Mouse (Mus musculus): Measurements from ENCODE around the gene Iqsec3. TPM values are rescaled to one million over a fixed set of nuclear protein-coding genes. Genes with fewer than 3 reads are reported as not detected.

Iqsec3 gene
- polyA plus RNA-seq (2015; fragmentation: Nextera tagmentation; extraction: Ambion mirVana): 0.12 and 0.21 TPM in 2 replicates

DNA sequence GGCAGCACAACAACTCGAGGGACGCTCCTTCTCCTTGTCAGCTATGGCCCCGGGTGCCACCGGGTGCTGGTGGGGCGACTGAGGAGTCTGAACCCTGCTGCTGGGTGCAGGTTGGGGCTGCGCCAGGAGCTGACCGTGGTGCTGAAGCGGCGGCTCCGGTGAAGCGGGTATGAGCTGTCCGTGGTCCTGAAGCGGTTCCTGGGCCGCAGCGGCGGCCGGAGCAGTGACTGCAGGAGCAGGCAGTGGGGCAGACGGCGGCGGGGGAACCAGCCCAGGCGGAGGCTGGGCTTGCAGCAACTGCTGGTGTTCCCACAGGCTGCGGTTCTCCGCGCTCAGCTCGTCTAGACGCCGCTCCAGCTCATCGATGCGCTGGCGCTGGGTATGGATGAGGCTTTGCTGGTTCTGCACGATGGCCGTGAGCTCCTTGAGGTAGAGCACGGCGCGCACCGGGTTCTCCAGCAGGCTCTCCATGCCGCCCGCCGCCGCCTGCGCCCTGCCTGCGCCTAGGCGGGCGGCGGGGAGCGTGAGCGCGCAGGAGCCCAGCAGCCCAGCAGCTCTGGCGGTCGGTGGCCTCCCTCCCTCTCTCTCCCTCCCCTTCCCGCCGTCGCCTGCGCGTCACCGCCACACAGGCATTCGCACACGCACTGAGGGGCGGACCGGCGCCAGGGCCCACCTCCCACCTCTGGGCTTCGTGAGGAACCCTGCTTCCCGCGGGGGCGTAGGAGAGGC is at the start of gene Iqsec3:
TSS of gene Iqsec3 (minus strand) at position 586 of the 729 bp plus-strand sequence.
- no peak within 1 kb of the TSS for H3K27ac ChIP-seq (ENCODE audit: low read length)
- H3K9me3 ChIP-seq (replicated peaks; ENCODE audit: control insufficient read depth, low read length): no peaks in the 10 kb centered on the region
- H3K27me3 ChIP-seq (ENCODE audit: control insufficient read depth, insufficient read depth, low read length): peaks cover 22% of the 10 kb centered on the region
- peaks cover 4% of the 10 kb centered on the region; the same call in 1 of the 2 replicates for H3K4me1 ChIP-seq (ENCODE audit: control insufficient read depth, insufficient read depth, low read length)
- no peaks in the 10 kb centered on the region for H3K36me3 ChIP-seq (ENCODE audit: control insufficient read depth, insufficient read depth, low read length)
- ATAC-seq (ENCODE audit: insufficient read depth, low FRiP score): peak; percentile 92
- H3K9ac ChIP-seq (ENCODE audit: low read length): no peak within 1 kb of the TSS
- peak within 1 kb of the TSS; percentile 26 for H3K4me3 ChIP-seq (replicated peaks; ENCODE audit: low read length)
- WGBS: 1% methylated on average over 65 of the region's 65 CpGs
- peak within 1 kb of the TSS; percentile 51 for H3K4me2 ChIP-seq (ENCODE audit: low read depth, low read length)

DNA sequence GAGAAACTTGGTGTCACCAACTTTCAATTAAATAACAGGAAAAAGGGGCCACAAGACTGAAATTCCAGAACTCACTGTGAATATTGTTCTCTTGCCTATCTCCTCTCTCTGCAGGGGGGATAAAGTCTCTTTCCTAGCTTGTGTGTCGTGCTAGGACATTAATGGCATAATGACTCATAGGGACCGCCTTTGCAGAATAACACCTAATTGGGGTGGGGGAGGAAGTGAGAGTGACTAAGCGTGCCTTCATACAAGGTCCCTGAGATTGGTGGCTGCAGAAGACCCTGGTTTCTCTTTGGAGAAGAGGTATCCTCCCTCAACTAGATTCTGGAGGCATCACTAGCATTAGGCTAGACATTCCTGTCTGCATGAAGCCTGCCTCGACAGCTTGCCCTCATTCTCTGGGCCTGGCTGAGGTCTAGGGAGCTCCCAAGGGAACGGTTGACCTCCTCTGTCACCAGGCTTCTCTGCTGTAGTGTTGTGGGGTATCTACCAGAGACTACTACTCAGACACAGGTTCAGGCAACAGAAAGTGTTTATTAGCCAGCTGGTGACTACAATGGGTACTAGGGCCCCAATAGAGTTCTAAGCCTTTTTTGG is 48.7 kb upstream of the Iqsec3 start:
- Histone ChIP-seq H3K27ac (ENCODE audit: low read length) (no peak overlapping the region), H3K4me2 (ENCODE audit: low read depth, low read length) (no peak overlapping the region), H3K27me3 (ENCODE audit: control insufficient read depth, insufficient read depth, low read length) (no peaks in the 10 kb centered on the region), H3K4me1 (ENCODE audit: control insufficient read depth, insufficient read depth, low read length) (no peaks in the 10 kb centered on the region), H3K9me3 (replicated peaks; ENCODE audit: control insufficient read depth, low read length) (no peaks in the 10 kb centered on the region), H3K36me3 (ENCODE audit: control insufficient read depth, insufficient read depth, low read length) (no peaks in the 10 kb centered on the region), H3K9ac (ENCODE audit: low read length) (no peak overlapping the region), H3K4me3 (replicated peaks; ENCODE audit: low read length) (no peak overlapping the region)
- WGBS: 70% methylated on average over 5 of the region's 5 CpGs
- ATAC-seq (ENCODE audit: insufficient read depth, low FRiP score): no peak

DNA sequence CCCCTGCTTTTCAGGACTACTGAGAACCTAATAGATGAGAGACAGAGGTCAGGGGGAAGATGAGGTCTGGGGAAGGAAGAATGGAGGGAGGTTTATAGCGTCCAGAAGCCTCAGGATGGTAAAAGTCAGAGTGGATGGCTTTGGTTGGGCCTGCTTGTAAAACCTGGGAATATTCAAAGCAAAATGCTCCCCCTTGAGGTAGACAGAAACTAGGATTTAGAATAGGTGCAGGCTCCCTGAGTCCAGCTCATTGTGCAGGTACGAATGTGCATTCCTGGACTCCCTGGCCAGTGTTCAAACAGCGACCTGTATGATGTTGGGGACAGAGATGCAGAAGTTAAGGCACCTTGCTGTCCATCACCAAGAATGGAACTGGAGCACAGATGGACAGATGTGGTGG is 47.6 kb upstream of the Iqsec3 start:
- 69% methylated on average over 3 of the region's 3 CpGs for WGBS
- no peak overlapping the region for H3K9ac ChIP-seq (ENCODE audit: low read length)
- no peak overlapping the region for H3K4me3 ChIP-seq (replicated peaks; ENCODE audit: low read length)
- H3K27me3 ChIP-seq (ENCODE audit: control insufficient read depth, insufficient read depth, low read length): no peaks in the 10 kb centered on the region
- no peak for ATAC-seq (ENCODE audit: insufficient read depth, low FRiP score)
- no peaks in the 10 kb centered on the region for H3K36me3 ChIP-seq (ENCODE audit: control insufficient read depth, insufficient read depth, low read length)
- no peak overlapping the region for H3K27ac ChIP-seq (ENCODE audit: low read length)
- no peak overlapping the region for H3K4me2 ChIP-seq (ENCODE audit: low read depth, low read length)
- H3K4me1 ChIP-seq (ENCODE audit: control insufficient read depth, insufficient read depth, low read length): no peaks in the 10 kb centered on the region
- no peaks in the 10 kb centered on the region for H3K9me3 ChIP-seq (replicated peaks; ENCODE audit: control insufficient read depth, low read length)

DNA sequence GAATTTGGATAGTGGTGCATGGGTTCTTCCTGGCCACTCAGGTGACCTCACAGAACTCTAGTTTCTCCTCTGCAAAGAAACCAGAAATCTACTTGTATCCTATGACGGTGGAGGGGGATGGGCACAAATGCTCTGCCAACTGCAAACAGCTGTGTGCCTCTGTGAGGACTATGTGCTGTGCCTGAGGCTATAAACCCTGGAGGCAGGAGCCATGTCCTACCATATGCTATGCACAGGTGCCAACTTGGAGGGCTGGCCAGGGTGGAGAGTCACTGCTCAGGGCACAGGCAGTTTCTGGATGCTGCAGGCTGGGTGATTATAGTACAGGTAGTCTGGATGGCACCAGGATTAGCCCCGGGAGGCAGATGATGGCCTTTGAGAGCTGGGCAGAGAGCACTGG is 46.4 kb upstream of the Iqsec3 start:
- no peak for ATAC-seq (ENCODE audit: insufficient read depth, low FRiP score)
- no peak overlapping the region for H3K4me3 ChIP-seq (replicated peaks; ENCODE audit: low read length)
- H3K27me3 ChIP-seq (ENCODE audit: control insufficient read depth, insufficient read depth, low read length): no peaks in the 10 kb centered on the region
- no peak overlapping the region for H3K27ac ChIP-seq (ENCODE audit: low read length)
- no peak overlapping the region for H3K9ac ChIP-seq (ENCODE audit: low read length)
- H3K9me3 ChIP-seq (replicated peaks; ENCODE audit: control insufficient read depth, low read length): no peaks in the 10 kb centered on the region
- no peak overlapping the region for H3K4me2 ChIP-seq (ENCODE audit: low read depth, low read length)
- H3K4me1 ChIP-seq (ENCODE audit: control insufficient read depth, insufficient read depth, low read length): no peaks in the 10 kb centered on the region
- H3K36me3 ChIP-seq (ENCODE audit: control insufficient read depth, insufficient read depth, low read length): no peaks in the 10 kb centered on the region
- WGBS: 69% methylated on average over 2 of the region's 2 CpGs

DNA sequence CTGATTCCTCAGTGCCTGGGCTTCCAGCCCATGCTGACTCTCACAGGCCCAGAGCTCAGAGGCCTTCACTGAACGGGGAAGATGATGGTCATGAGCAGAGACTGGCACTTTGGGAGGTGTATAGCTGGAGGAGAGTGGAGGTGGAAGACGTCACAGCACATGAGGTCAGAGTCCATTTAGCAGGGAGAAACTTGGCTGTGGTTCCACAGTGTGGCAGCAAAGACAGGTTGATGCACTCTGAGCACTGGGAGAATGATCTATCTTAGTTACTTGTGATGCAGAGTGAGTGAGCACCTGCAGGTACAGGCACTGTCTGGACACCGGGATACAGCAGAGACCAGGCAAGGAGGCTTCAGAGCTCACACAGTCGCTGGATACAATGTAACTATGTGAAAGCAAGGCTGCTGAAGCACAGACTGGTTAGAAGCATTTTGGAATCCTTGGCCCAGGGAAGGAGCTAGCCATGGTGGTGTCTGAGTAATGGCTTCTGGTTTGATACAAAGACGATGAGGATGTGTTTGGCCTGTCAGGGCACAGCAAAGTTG is 45.9 kb upstream of the Iqsec3 start:
- no peak overlapping the region for H3K4me3 ChIP-seq (replicated peaks; ENCODE audit: low read length)
- H3K4me2 ChIP-seq (ENCODE audit: low read depth, low read length): no peak overlapping the region
- H3K9me3 ChIP-seq (replicated peaks; ENCODE audit: control insufficient read depth, low read length): no peaks in the 10 kb centered on the region
- 72% methylated on average over 5 of the region's 5 CpGs for WGBS
- ATAC-seq (ENCODE audit: insufficient read depth, low FRiP score): no peak
- H3K9ac ChIP-seq (ENCODE audit: low read length): no peak overlapping the region
- H3K36me3 ChIP-seq (ENCODE audit: control insufficient read depth, insufficient read depth, low read length): no peaks in the 10 kb centered on the region
- no peak overlapping the region for H3K27ac ChIP-seq (ENCODE audit: low read length)
- H3K4me1 ChIP-seq (ENCODE audit: control insufficient read depth, insufficient read depth, low read length): no peaks in the 10 kb centered on the region
- no peaks in the 10 kb centered on the region for H3K27me3 ChIP-seq (ENCODE audit: control insufficient read depth, insufficient read depth, low read length)

DNA sequence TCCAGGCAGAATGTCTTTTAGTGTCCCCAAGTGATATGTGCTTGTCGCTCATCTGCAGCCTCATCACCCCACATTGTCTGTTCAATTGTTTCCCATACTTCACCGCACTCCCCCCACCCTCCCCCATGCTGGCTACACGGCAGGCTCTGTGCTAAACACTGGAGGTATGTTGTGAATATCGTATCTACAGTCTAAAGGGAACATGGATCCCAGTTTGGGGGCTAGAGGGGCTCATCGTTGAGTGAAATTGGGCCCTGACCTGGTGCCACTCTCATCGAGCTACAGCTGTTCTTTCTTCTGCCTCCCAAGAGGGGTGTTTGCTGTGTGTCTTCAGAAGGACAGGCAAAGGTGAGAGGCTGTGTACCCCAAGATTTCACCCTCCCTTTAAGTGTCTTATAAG is 44.2 kb upstream of the Iqsec3 start:
- H3K4me3 ChIP-seq (replicated peaks; ENCODE audit: low read length): no peak overlapping the region
- H3K9me3 ChIP-seq (replicated peaks; ENCODE audit: control insufficient read depth, low read length): no peaks in the 10 kb centered on the region
- no peak overlapping the region for H3K9ac ChIP-seq (ENCODE audit: low read length)
- H3K27ac ChIP-seq (ENCODE audit: low read length): no peak overlapping the region
- no peaks in the 10 kb centered on the region for H3K27me3 ChIP-seq (ENCODE audit: control insufficient read depth, insufficient read depth, low read length)
- 85% methylated on average over 6 of the region's 6 CpGs for WGBS
- no peak for ATAC-seq (ENCODE audit: insufficient read depth, low FRiP score)
- no peak overlapping the region for H3K4me2 ChIP-seq (ENCODE audit: low read depth, low read length)
- H3K4me1 ChIP-seq (ENCODE audit: control insufficient read depth, insufficient read depth, low read length): no peaks in the 10 kb centered on the region
- no peaks in the 10 kb centered on the region for H3K36me3 ChIP-seq (ENCODE audit: control insufficient read depth, insufficient read depth, low read length)

DNA sequence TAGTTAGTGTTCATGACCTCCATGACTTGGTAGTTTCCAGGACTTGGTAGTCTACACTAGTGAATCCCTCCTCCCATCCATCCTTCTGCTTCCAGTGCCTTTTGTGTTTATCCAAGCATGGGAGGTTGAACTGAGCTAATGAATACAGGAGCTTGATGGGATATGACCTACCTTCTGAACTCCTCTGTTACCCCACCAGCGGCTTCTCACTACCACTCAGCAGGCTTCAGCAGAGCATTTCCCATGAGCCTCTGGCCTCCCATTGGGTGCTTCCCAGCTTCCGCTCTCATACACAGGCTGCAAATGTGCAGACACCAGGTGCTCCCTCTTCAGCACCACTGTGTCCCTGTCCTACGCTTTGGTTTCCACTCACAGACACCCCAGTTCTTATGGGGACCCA is 36.9 kb upstream of the Iqsec3 start:
- no peak overlapping the region for H3K9ac ChIP-seq (ENCODE audit: low read length)

DNA sequence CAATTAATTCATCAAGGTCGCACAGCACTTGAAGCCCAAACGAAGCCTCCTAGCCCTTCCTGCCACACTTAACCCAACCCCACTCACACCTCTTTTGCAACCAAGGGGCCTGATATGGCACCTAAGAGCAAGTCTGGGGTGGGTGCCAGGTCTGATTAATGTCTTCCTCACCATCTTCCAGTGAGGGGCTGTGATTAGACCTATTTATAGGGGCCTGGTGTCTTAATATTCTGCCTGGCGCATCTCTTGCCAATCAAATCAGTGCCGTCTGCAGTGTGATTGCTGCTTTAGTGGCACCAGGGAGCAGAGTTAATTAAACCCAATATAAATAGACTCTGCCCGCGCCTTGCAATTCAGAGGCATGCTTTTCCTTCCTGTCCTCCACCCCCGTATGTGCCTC is 36.4 kb upstream of the Iqsec3 start:
- Histone ChIP-seq H3K4me3 (replicated peaks; ENCODE audit: low read length) (no peak overlapping the region), H3K4me1 (ENCODE audit: control insufficient read depth, insufficient read depth, low read length) (no peaks in the 10 kb centered on the region), H3K4me2 (ENCODE audit: low read depth, low read length) (no peak overlapping the region), H3K27ac (ENCODE audit: low read length) (no peak overlapping the region), H3K9ac (ENCODE audit: low read length) (no peak overlapping the region), H3K36me3 (ENCODE audit: control insufficient read depth, insufficient read depth, low read length) (no peaks in the 10 kb centered on the region), H3K27me3 (ENCODE audit: control insufficient read depth, insufficient read depth, low read length) (no peaks in the 10 kb centered on the region), H3K9me3 (replicated peaks; ENCODE audit: control insufficient read depth, low read length) (no peaks in the 10 kb centered on the region)
- 76% methylated on average over 7 of the region's 7 CpGs for WGBS
- no peak for ATAC-seq (ENCODE audit: insufficient read depth, low FRiP score)

More for the DNA sequence above, 36.9 kb upstream of the Iqsec3 start:
- ATAC-seq (ENCODE audit: insufficient read depth, low FRiP score): no peak
- Histone ChIP-seq H3K4me3 (replicated peaks; ENCODE audit: low read length) (no peak overlapping the region), H3K36me3 (ENCODE audit: control insufficient read depth, insufficient read depth, low read length) (no peaks in the 10 kb centered on the region), H3K4me2 (ENCODE audit: low read depth, low read length) (no peak overlapping the region), H3K4me1 (ENCODE audit: control insufficient read depth, insufficient read depth, low read length) (no peaks in the 10 kb centered on the region), H3K9me3 (replicated peaks; ENCODE audit: control insufficient read depth, low read length) (no peaks in the 10 kb centered on the region), H3K27me3 (ENCODE audit: control insufficient read depth, insufficient read depth, low read length) (no peaks in the 10 kb centered on the region), H3K27ac (ENCODE audit: low read length) (no peak overlapping the region)
- 86% methylated on average over 3 of the region's 3 CpGs for WGBS

DNA sequence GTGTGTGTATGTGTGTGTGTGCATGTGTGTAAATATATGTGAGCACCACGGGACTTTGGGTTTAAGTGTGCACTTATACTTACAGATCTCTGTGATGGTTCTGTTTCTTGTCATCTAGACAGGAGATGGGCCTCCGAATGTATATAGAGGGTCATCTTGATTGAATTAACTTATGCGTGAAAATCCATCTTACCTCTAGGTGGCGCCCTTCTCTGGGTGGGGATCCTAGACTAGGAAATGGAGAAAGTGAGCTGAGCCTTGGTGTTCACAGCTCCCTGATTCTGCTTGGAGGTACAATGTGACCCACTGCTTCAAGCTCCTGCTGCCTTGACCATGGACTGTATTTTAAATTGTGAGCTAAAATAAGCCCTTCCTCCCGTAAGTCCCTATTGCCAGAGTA is 34.8 kb upstream of the Iqsec3 start:
- Histone ChIP-seq H3K9me3 (replicated peaks; ENCODE audit: control insufficient read depth, low read length) (no peaks in the 10 kb centered on the region), H3K9ac (ENCODE audit: low read length) (no peak overlapping the region), H3K27ac (ENCODE audit: low read length) (no peak overlapping the region), H3K4me3 (replicated peaks; ENCODE audit: low read length) (no peak overlapping the region), H3K36me3 (ENCODE audit: control insufficient read depth, insufficient read depth, low read length) (no peaks in the 10 kb centered on the region), H3K27me3 (ENCODE audit: control insufficient read depth, insufficient read depth, low read length) (no peaks in the 10 kb centered on the region), H3K4me1 (ENCODE audit: control insufficient read depth, insufficient read depth, low read length) (no peaks in the 10 kb centered on the region), H3K4me2 (ENCODE audit: low read depth, low read length) (no peak overlapping the region)
- WGBS: 65% methylated on average over 5 of the region's 5 CpGs
- ATAC-seq (ENCODE audit: insufficient read depth, low FRiP score): no peak
